Mouse (Mus musculus) heart, embryonic 12.5 days (tissue): Measurements from ENCODE around the gene Col15a1. TPM values are rescaled to one million over a fixed set of nuclear protein-coding genes. Genes with fewer than 3 reads are reported as not detected.

Source experiments
- ATAC-seq: fragments of 200-750 bp; cut with Nextera tagmentation; 2 replicates; pipeline ENCODE4 v1.8.0; 2017; ENCODE audit warnings: moderate TSS enrichment, moderate library complexity; ENCODE audit not compliant: insufficient number of reproducible peaks, low FRiP score
- H3K27ac ChIP-seq: fragments of 300-500 bp; sonication (generic); 2 replicates; pipeline ENCODE4 v1.5.1; 2016; ENCODE audit warnings: mild to moderate bottlenecking, moderate library complexity; ENCODE audit not compliant: poor library complexity, severe bottlenecking
- H3K27me3 ChIP-seq: fragments of 300-500 bp; sonication (generic); replicated peaks from 2 replicates; pipeline ENCODE4 v1.6.1; 2016; ENCODE audit warnings: mild to moderate bottlenecking, moderate library complexity
- H3K36me3 ChIP-seq: fragments of 300-500 bp; sonication (generic); 2 replicates; pipeline ENCODE4 v1.6.1; 2016; ENCODE audit warnings: mild to moderate bottlenecking, moderate library complexity
- H3K4me1 ChIP-seq: fragments of 300-500 bp; sonication (generic); replicated peaks from 2 replicates; pipeline ENCODE4 v1.6.1; 2016; ENCODE audit warnings: mild to moderate bottlenecking
- H3K4me2 ChIP-seq: fragments of 300-500 bp; sonication (generic); 2 replicates; pipeline ENCODE4 v1.6.1; 2016; ENCODE audit warnings: mild to moderate bottlenecking, moderate library complexity
- H3K4me3 ChIP-seq: fragments of 300-500 bp; sonication (generic); 2 replicates; pipeline ENCODE4 v1.5.1; 2016; ENCODE audit warnings: mild to moderate bottlenecking
- H3K9ac ChIP-seq: fragments of 300-500 bp; sonication (generic); 2 replicates; pipeline ENCODE4 v1.6.1; 2016; ENCODE audit warnings: mild to moderate bottlenecking, moderate library complexity
- H3K9me3 ChIP-seq: fragments of 300-500 bp; sonication (generic); replicated peaks from 2 replicates; pipeline ENCODE4 v1.6.1; 2016; ENCODE audit warnings: mild to moderate bottlenecking, moderate library complexity
- WGBS: fragments of 180-500 bp; shearing (Covaris S2); methylation state at CpG from one replicate; pipeline ENCODE4 v1.1.7; 2016; 5-methylcytosine and 5-hydroxymethylcytosine counted together
- polyA plus RNA-seq: library from polyadenylated mRNA; unstranded; fragments of >200 nt; fragmentation: Nextera tagmentation; extraction: Ambion mirVana; gene quantifications from 2 replicates; pipeline ENCODE4 v1.2.1, GENCODE M21; 2016

The Col15a1 gene
- polyA plus RNA-seq, 1 experiment from 2014 or later, result 2.2 TPM

DNA sequence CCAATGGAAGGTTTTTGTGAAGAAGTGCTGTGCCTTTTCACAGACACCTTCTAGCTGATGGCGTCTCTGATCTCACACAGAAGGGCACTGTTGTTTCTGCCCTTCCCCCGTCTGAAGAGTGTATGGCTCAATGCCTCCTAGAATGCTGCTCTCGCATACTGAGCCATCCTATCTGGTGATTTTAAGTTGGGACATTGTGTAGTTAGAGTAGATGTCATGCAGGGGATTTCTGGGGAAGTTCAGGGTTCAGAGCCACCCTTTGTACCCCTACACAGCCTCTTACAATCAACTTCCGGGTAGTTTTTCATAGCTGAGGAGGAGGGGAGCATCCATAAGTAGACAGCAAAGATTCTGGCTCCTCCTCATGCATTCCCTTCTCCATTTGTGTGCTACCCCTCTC is 79.5 kb downstream of the Col15a1 start:
- no peaks in the 10 kb centered on the region for H3K9me3 ChIP-seq
- peaks cover 7% of the 10 kb centered on the region for H3K27me3 ChIP-seq
- no peak overlapping the region for H3K4me3 ChIP-seq
- peaks cover 14% of the 10 kb centered on the region for H3K4me1 ChIP-seq
- H3K36me3 ChIP-seq, result no peaks in the 10 kb centered on the region
- H3K27ac ChIP-seq, result no peak overlapping the region
- H3K4me2 ChIP-seq, result no peak overlapping the region
- no peak for ATAC-seq
- no peak overlapping the region for H3K9ac ChIP-seq
- 55% methylated on average over 4 of the region's 4 CpGs for WGBS

DNA sequence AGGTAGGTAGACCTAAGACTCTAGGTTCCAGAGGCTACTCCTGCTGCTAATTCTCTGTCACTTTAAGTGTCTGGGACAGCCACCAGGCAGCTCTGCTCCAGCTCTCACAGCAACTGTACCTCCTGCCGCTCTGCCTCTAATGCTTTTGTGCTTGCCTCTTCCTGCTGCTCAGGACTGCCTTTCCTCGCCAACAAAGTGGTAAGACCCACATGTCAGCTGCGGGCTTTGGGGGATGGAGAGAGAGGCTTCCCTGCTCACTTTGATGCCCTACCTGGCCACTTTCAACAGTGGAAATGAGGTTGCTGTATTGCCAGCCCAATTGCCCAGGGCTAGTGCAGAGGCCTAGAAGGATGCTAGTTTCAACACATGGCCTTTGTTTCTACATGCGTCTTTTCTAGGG is 80.3 kb downstream of the Col15a1 start:
- no peak for ATAC-seq

DNA sequence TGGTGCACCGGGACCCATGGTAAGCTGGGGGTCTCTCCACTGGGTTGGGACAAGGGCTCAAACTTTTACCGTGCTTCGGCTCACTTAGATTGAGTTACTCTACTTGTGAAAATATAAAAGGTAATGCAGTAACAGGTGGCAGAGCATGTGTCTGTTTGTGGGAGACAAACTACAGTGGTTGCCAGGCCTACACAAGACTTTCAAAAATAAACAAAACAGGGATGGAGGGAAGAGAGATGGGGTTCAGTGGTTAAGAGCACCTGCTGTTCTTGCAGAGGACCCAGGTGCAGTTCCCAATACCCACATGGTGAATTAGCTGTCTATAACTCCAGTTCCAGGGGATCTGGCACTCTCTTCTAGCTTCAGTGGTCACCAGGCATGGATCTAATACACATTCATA is 81.6 kb downstream of the Col15a1 start:
- no peak for ATAC-seq
- WGBS, result 81% methylated on average over 3 of the region's 3 CpGs
- H3K27ac ChIP-seq, result no peak overlapping the region

More for the DNA sequence above, 80.3 kb downstream of the Col15a1 start:
- 57% methylated on average over 4 of the region's 4 CpGs for WGBS
- Histone ChIP-seq H3K4me2 (no peak overlapping the region), H3K27me3 (peaks cover 7% of the 10 kb centered on the region), H3K9ac (no peak overlapping the region), H3K9me3 (no peaks in the 10 kb centered on the region), H3K36me3 (no peaks in the 10 kb centered on the region), H3K27ac (no peak overlapping the region), H3K4me3 (no peak overlapping the region), H3K4me1 (peaks cover 14% of the 10 kb centered on the region)

DNA sequence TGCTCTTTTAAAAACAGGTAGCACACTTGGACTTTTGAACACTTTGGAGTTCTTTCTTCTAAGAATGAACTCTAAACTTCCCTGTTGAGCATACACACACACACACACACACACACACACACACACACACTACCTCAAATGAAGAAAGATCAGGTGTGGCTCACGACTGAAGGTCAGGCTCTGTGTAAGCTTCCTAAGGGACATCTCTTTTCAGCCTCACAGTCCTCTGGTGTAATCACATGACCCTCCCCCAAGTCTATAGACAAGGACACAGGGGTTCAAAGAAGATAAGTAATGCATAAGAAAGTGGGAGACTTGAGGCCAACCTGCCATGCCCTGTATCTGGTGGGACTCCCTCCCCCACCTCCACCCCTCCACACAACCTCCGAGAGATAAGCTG is 82.5 kb downstream of the Col15a1 start:
- Histone ChIP-seq H3K36me3 (no peaks in the 10 kb centered on the region), H3K9ac (no peak overlapping the region), H3K4me1 (peaks cover 7% of the 10 kb centered on the region), H3K27me3 (peaks cover 7% of the 10 kb centered on the region), H3K4me3 (no peak overlapping the region), H3K27ac (no peak overlapping the region), H3K9me3 (no peaks in the 10 kb centered on the region), H3K4me2 (no peak overlapping the region)
- no peak for ATAC-seq
- 64% methylated on average over 2 of the region's 2 CpGs for WGBS

More for the DNA sequence above, 81.6 kb downstream of the Col15a1 start:
- no peak overlapping the region for H3K4me3 ChIP-seq
- no peaks in the 10 kb centered on the region for H3K36me3 ChIP-seq
- H3K4me2 ChIP-seq, result no peak overlapping the region
- H3K27me3 ChIP-seq, result peaks cover 7% of the 10 kb centered on the region
- peaks cover 16% of the 10 kb centered on the region for H3K4me1 ChIP-seq
- H3K9me3 ChIP-seq, result no peaks in the 10 kb centered on the region
- H3K9ac ChIP-seq, result no peak overlapping the region

DNA sequence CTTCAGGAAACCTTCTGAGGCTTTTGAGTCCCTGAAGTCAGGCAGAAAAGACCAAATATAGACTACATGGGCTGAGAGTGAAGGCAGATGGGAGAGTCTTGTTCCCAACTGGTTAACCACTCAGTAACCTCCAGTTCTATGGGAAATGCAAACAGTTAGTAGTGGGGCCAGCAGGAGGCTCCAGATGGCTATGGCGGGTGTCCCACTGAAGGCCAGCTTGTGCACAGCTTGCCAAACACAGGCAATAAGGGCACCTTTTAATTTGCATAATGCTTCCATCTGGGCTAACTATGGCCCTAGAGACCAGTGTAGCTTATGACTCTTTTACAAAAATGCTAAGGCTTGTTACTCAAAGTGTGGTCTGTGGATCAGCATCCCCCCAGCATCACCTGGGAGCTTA is 83.1 kb downstream of the Col15a1 start:
- no peak overlapping the region for H3K27ac ChIP-seq
- no peak overlapping the region for H3K4me2 ChIP-seq
- H3K9me3 ChIP-seq, result no peaks in the 10 kb centered on the region
- ATAC-seq, result no peak
- no peak overlapping the region for H3K4me3 ChIP-seq
- H3K9ac ChIP-seq, result no peak overlapping the region
- no peaks in the 10 kb centered on the region for H3K36me3 ChIP-seq
- 71% methylated on average over 1 of the region's 1 CpGs for whole genome bisulfite sequencing
- H3K27me3 ChIP-seq, result peaks cover 7% of the 10 kb centered on the region
- peaks cover 10% of the 10 kb centered on the region; the same call in 1 of the 2 replicates for H3K4me1 ChIP-seq

DNA sequence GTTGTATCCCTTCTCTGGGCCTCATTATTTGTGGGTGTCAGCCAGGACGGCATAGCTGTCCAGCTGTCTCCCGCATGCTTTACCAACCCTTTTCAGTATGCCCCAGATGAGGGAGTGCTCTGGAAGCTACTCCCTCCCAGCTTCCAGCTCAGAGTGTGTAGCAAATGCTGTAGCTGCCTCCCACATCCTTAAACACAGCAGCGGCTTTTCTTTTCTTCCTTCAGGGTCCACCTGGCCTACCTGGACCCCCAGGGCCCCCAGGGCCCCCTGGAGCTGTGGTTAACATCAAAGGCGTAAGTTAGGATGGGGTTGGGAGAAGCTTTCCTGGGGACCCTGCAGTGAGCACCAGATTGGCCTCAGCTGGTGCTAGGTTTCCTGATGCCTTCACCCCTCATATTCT is 85.0 kb downstream of the Col15a1 start:
- Histone ChIP-seq H3K36me3 (no peaks in the 10 kb centered on the region), H3K27me3 (peaks cover 7% of the 10 kb centered on the region), H3K9me3 (peaks cover under 1% of the 10 kb centered on the region; the same call in 1 of the 2 replicates), H3K4me2 (no peak overlapping the region), H3K27ac (no peak overlapping the region), H3K9ac (no peak overlapping the region), H3K4me1 (peaks cover 14% of the 10 kb centered on the region; the same call in 1 of the 2 replicates), H3K4me3 (no peak overlapping the region)
- no peak for ATAC-seq
- 50% methylated on average over 4 of the region's 4 CpGs for WGBS

DNA sequence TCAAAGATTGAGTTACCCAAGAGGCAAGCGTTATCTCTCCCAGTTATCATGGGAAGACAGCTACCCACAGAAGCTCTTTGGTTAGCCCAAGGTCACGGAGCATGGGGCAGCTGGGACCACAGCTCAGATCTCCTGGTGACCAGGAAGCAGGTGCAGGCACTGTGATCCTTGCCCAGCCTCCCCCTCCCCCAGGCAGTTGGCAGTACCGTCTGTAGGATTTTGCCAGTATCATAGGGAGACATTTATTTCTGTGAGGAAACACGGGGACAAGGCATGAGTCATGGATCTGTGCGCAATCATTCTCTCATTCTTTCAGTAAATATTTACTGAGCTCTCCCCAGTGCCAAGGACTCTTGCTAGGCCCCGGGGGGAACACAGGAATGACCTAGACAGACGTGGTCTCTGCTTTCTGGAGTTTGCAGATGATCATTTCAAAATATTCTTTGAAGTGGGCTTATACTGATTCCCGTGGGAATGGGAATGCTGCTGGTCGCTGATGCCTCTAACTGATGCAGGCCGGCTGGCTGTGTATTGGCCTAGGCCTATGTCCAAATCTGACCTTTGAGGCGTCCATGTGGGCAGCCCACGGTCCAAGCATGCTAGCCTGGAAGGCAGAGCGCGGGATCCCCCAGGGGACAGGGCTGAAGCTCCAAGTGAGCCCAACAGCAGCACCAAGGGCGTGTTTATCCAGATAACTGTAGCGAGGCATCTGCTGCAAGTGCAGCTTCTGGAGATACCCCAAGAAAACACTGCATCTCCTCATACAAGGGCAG is 86.0 kb downstream of the Col15a1 start:
- Histone ChIP-seq H3K9me3 (peaks cover 10% of the 10 kb centered on the region), H3K4me3 (no peak overlapping the region), H3K27me3 (peaks cover 7% of the 10 kb centered on the region), H3K36me3 (no peaks in the 10 kb centered on the region), H3K4me1 (peaks cover 14% of the 10 kb centered on the region; the same call in 1 of the 2 replicates), H3K4me2 (no peak overlapping the region), H3K27ac (no peak overlapping the region), H3K9ac (no peak overlapping the region)
- ATAC-seq, result 0 out of 2 replicates have a peak, but pooled peaks have one; percentile 35
- WGBS, result 67% methylated on average over 16 of the region's 16 CpGs

DNA sequence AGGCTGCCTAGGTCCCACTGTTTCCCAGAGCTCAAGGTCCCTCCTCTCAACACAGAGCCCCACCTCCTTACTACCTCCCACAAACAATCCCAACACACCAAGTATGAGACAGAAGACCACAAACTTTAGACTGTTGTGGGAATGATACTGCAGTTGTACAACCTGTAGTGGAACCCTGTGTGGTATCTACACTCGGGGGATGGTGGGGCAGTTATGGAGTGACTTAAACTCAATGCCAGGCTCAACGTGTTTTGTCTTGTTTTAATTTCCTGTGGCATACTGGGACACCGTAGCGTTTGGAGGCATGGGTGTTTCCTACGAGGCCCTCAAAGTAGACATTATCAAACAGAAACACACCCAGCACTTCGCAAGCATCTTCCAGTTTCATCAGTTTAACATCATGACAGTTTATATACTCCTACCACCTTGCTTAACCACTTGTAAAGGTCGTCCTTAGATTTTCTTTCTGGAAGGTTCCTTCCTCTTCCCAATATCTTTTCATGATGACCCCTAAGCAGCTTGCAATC is 86.6 kb downstream of the Col15a1 start:
- no peak overlapping the region for H3K9ac ChIP-seq
- WGBS, result 81% methylated on average over 7 of the region's 7 CpGs
- H3K4me3 ChIP-seq, result no peak overlapping the region

DNA sequence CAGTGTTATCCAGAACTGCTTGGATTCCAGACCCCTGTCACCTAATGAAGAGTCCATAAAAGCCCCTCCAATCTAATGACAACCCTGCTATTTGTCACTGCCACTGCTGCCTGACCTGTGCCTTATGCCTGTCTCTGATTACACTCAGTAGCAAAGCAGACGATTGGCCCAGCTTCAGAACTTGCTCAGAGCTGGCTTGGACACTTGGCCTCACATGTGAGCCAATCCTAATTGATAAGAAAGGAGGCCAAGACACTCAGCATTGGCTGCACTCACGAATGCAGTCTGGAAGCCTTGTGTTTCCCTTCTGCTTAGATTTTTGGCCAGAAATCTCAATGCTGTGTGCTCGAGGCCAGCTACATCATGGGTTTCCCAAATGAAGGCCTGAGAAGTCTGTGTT is 87.6 kb downstream of the Col15a1 start:
- WGBS, result 32% methylated on average over 3 of the region's 3 CpGs
- peaks cover 7% of the 10 kb centered on the region for H3K27me3 ChIP-seq
- H3K4me1 ChIP-seq, result peaks cover 14% of the 10 kb centered on the region; the same call in 1 of the 2 replicates
- no peak overlapping the region for H3K4me2 ChIP-seq
- H3K9ac ChIP-seq, result no peak overlapping the region
- no peak overlapping the region for H3K27ac ChIP-seq
- no peak for ATAC-seq
- H3K36me3 ChIP-seq, result no peaks in the 10 kb centered on the region
- peaks cover 20% of the 10 kb centered on the region for H3K9me3 ChIP-seq
- no peak overlapping the region for H3K4me3 ChIP-seq

More for the DNA sequence above, 86.6 kb downstream of the Col15a1 start:
- no peak for ATAC-seq
- H3K4me2 ChIP-seq, result no peak overlapping the region
- no peaks in the 10 kb centered on the region for H3K36me3 ChIP-seq
- no peak overlapping the region for H3K27ac ChIP-seq
- H3K4me1 ChIP-seq, result peaks cover 14% of the 10 kb centered on the region; the same call in 1 of the 2 replicates
- H3K27me3 ChIP-seq, result peaks cover 7% of the 10 kb centered on the region
- H3K9me3 ChIP-seq, result peaks cover 17% of the 10 kb centered on the region

DNA sequence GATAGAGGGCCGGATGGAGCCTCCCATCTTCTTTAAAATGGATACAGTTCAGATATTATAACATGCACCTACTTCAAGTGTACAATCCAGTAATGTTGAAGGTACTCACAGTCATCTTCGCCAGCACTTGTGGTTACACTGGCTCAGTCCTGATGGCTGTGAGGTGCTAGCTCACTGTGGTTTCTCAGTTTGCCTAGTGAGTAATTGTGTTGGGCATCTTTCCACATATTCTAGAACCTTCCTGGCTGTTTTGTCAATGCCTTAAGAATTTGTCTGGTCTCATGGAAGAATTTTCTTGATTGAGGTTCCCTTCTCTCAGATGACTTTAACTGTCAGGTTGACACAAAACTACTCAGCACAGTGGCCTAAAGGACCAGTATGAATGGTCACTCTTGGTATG is 92.7 kb downstream of the Col15a1 start:
- H3K4me1 ChIP-seq, result peaks cover 7% of the 10 kb centered on the region; the same call in 1 of the 2 replicates
- H3K36me3 ChIP-seq, result no peaks in the 10 kb centered on the region
- no peak overlapping the region for H3K4me3 ChIP-seq
- H3K4me2 ChIP-seq, result no peak overlapping the region
- WGBS, result 81% methylated on average over 2 of the region's 2 CpGs
- H3K27ac ChIP-seq, result no peak overlapping the region
- no peaks in the 10 kb centered on the region; the same call in 1 of the 2 replicates for H3K27me3 ChIP-seq
- ATAC-seq, result no peak
- peaks cover 20% of the 10 kb centered on the region for H3K9me3 ChIP-seq
- H3K9ac ChIP-seq, result no peak overlapping the region

DNA sequence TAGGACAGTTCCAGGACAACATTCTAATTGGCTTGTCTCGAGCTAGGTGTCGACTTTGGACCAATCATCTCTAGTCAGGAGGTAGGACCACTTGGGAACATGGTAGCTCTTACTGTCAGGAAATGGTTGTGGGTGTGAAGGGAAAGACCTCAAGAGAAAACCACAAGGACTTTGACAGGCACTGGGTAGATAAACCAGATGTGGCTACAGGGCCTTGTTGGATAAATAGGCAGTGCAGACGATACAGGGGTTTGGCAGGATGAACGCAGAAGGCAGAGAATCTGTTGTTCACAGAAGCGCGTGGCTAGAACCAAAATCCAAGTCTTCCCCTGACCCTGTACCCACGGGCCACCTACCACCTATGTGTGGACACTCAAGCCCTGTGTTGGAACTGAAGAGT is 94.6 kb downstream of the Col15a1 start:
- H3K4me1 ChIP-seq, result no peaks in the 10 kb centered on the region
- peaks cover 20% of the 10 kb centered on the region for H3K9me3 ChIP-seq
- ATAC-seq, result no peak

More for the DNA sequence above, 94.6 kb downstream of the Col15a1 start:
- Histone ChIP-seq H3K4me2 (no peak overlapping the region), H3K27ac (no peak overlapping the region), H3K36me3 (no peaks in the 10 kb centered on the region), H3K27me3 (peaks cover 5% of the 10 kb centered on the region; the same call in 1 of the 2 replicates), H3K4me3 (no peak overlapping the region), H3K9ac (no peak overlapping the region)
- 77% methylated on average over 7 of the region's 7 CpGs for WGBS
